Mouse (Mus musculus) liver, postnatal 0 days (tissue): ENCODE results near the gene Dao.
A peak's percentile ranks its signal among the peaks of the same experiment; 100 is the strongest.

ENCODE experiments used
- CTCF ChIP-seq: sonication (generic); IDR thresholded peaks from 2 replicates; pipeline ENCODE4 v1.5.1; 2016; ENCODE audit warnings: antibody characterized with exemption, low read depth
- EP300 ChIP-seq: IDR thresholded peaks from 2 replicates; pipeline ENCODE4 v1.6.1; 2016; ENCODE audit warnings: antibody characterized with exemption, low read depth, mild to moderate bottlenecking

- TF ChIP-seq CTCF (peak; percentile 90), EP300 (no peak)
Measured at GRCm38 (mm10) chr5:114052246-114052761, 48.8 kb downstream of the Dao start.
